Mouse (Mus musculus) forebrain, postnatal 0 days (tissue): ENCODE data around the gene Camk1g. TPM values are rescaled to one million over a fixed set of nuclear protein-coding genes. Genes with fewer than 3 reads are reported as not detected.

ENCODE experiments used
- ATAC-seq: fragments of 200-750 bp; cut with Nextera tagmentation; 2 replicates; pipeline ENCODE4 v1.8.0; 2017; ENCODE audit warnings: mild to moderate bottlenecking, moderate library complexity
- DNase-seq: peaks from one replicate; pipeline ENCODE4 v3.0.0-alpha.2; 2015
- H3K27ac ChIP-seq: fragments of 300-500 bp; sonication (generic); 2 replicates; pipeline ENCODE4 v1.5.1; 2014; ENCODE audit warnings: low read depth, mild to moderate bottlenecking, antibody characterized with exemption, low read length, moderate library complexity, mixed read lengths
- H3K27me3 ChIP-seq: fragments of 300-500 bp; sonication (generic); 2 replicates; pipeline ENCODE4 v1.6.1; 2014; ENCODE audit warnings: mild to moderate bottlenecking, low read length, mixed read lengths; ENCODE audit not compliant: insufficient read depth
- H3K36me3 ChIP-seq: fragments of 300-500 bp; sonication (generic); 2 replicates; pipeline ENCODE4 v1.6.1; 2014; ENCODE audit warnings: mild to moderate bottlenecking, moderate library complexity; ENCODE audit not compliant: insufficient read depth
- H3K4me1 ChIP-seq: fragments of 300-500 bp; sonication (generic); 2 replicates; pipeline ENCODE4 v1.6.1; 2014; ENCODE audit warnings: antibody characterized with exemption; ENCODE audit not compliant: insufficient read depth
- H3K4me2 ChIP-seq: fragments of 300-500 bp; sonication (generic); 2 replicates; pipeline ENCODE4 v1.6.1; 2014; ENCODE audit warnings: low read depth, mild to moderate bottlenecking, moderate library complexity
- H3K4me3 ChIP-seq: fragments of 300-500 bp; sonication (generic); 2 replicates; pipeline ENCODE4 v1.5.1; 2014; ENCODE audit warnings: low read depth, low read length, mixed read lengths
- H3K9ac ChIP-seq: fragments of 300-500 bp; sonication (generic); 2 replicates; pipeline ENCODE4 v1.6.1; 2014; ENCODE audit warnings: mild to moderate bottlenecking
- H3K9me3 ChIP-seq: fragments of 300-500 bp; sonication (generic); 2 replicates; pipeline ENCODE4 v1.6.1; 2016; ENCODE audit warnings: low read length
- CTCF ChIP-seq: sonication (generic); IDR thresholded peaks from 2 replicates; pipeline ENCODE4 v1.5.1; 2016; ENCODE audit warnings: antibody characterized with exemption, control low read depth, low read depth
- WGBS: fragments of 180-500 bp; shearing (Covaris S2); extraction: QIAGEN DNeasy Blood & Tissue Kit; methylation state at CpG from one replicate; pipeline ENCODE4 v1.1.7; 2014; 5-methylcytosine and 5-hydroxymethylcytosine counted together
- polyA plus RNA-seq: library from polyadenylated mRNA; unstranded; fragments of >200 nt; fragmentation: Nextera tagmentation; extraction: Ambion mirVana; gene quantifications from 2 replicates; pipeline ENCODE4 v1.2.1, GENCODE M21; 2015
- total RNA-seq: library from RNA; depleted of rRNA; stranded (reverse); fragments of >200 nt; gene quantifications from 2 replicates; pipeline ENCODE4 v1.2.3, GENCODE M21; 2014

The Camk1g gene
- total and polyA plus RNA-seq, 2 experiments from 2014 or later = 46.0 to 56.1 TPM

- no peaks in the 10 kb centered on the region for H3K4me1 ChIP-seq
- H3K4me3 ChIP-seq = no peak overlapping the region
- WGBS = 13% methylated on average over 2 of the region's 2 CpGs
- no peak overlapping the region for H3K4me2 ChIP-seq
- peaks cover 24% of the 10 kb centered on the region for H3K36me3 ChIP-seq
- no peaks in the 10 kb centered on the region for H3K27me3 ChIP-seq
- TF ChIP-seq CTCF = no peak
- H3K9me3 ChIP-seq = no peaks in the 10 kb centered on the region
- no peak overlapping the region for H3K27ac ChIP-seq
- DNase-seq (no peak), ATAC-seq (peak; percentile 34; the same call in 1 of the 2 replicates)
- H3K9ac ChIP-seq = no peak overlapping the region
Measured at GRCm38 (mm10) chr1:193344976-193345375, 25.1 kb downstream of the Camk1g start.

DNA sequence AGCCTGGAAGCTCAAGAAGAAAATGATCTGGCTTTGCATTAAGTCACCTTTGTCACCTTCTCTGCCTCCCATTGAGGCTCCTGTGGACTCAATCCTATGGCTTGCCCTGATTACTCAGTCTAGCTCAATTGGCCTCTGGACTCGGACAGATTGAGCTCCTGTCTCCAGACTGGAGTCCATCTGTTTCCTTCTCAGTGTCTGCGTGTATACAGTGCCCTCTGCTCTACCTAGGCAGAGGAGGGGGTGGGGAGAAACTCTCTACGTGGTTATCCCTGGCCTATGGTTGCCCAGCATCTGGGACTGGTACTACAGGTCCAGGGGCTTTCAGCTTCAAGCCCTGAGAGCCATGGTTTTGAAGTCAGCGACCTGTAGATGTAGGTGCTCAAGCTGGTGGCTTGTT, 26.2 kb downstream of the Camk1g start:
- ATAC-seq (no peak), DNase-seq (no peak)
- no peak overlapping the region for H3K4me3 ChIP-seq
- no peaks in the 10 kb centered on the region for H3K27me3 ChIP-seq
- no peak overlapping the region for H3K27ac ChIP-seq
- peaks cover 4% of the 10 kb centered on the region; the same call in 1 of the 2 replicates for H3K4me1 ChIP-seq
- no peak overlapping the region for H3K4me2 ChIP-seq
- H3K9ac ChIP-seq = no peak overlapping the region
- peaks cover 14% of the 10 kb centered on the region for H3K36me3 ChIP-seq
- TF ChIP-seq CTCF = no peak
- H3K9me3 ChIP-seq = no peaks in the 10 kb centered on the region
- WGBS = 66% methylated on average over 4 of the region's 4 CpGs

DNA sequence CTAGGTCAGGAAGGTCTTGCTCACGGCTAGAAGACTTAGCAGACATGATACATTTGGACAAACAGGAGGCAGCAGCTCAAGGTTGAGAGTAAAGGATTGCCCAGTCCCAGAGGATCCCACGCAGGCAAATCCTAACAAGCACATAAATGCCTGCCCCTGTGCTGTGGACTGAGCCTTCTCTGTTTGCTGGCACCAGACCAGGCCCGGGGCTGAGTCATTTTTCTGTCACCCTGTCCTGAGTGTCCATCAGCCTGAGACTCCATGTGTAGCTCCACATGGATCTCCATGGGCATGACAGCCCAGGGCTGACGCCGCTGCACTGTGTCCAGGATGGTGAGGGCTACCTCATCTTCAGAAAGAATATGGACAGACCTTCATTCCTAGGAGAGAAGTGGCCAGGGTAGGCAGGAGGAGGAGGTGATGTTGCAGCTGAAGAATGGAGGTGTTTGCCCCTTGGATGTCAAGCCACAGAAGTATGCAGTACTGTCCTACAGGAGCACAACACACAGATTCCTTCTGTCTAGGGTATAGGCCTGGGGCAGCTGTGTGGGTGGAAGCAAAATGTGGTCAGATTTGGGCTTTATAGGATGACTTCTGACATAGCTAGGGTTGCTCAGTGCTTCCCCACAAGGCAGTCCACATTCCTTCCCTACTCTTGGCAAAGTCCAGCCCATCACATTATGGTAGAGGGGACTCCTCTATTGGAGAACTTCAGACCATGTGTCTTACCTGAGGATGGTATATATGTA, 27.7 kb downstream of the Camk1g start:
- no peaks in the 10 kb centered on the region for H3K9me3 ChIP-seq
- WGBS = 92% methylated on average over 5 of the region's 5 CpGs
- no peak for TF ChIP-seq CTCF
- no peak overlapping the region for H3K9ac ChIP-seq
- H3K27ac ChIP-seq = no peak overlapping the region
- peaks cover 13% of the 10 kb centered on the region for H3K36me3 ChIP-seq
- peaks cover 14% of the 10 kb centered on the region for H3K4me1 ChIP-seq
- H3K4me2 ChIP-seq = no peak overlapping the region
- DNase-seq (no peak), ATAC-seq (no peak)
- no peak overlapping the region for H3K4me3 ChIP-seq
- H3K27me3 ChIP-seq = no peaks in the 10 kb centered on the region

GRCm38 (mm10) chr1:193338363-193338995, 31.6 kb downstream of the Camk1g start:
- ATAC-seq = peak; percentile 94
- Histone ChIP-seq H3K4me2 (no peak overlapping the region), H3K27me3 (no peaks in the 10 kb centered on the region), H3K9me3 (no peaks in the 10 kb centered on the region), H3K4me3 (no peak overlapping the region), H3K9ac (0 out of 2 replicates have a peak overlapping the region, but pooled peaks have one; percentile 22), H3K4me1 (peaks cover 18% of the 10 kb centered on the region), H3K36me3 (no peaks in the 10 kb centered on the region), H3K27ac (peak overlapping the region; percentile 77)
- DNase-seq = peak; percentile 77
- 48% methylated on average over 9 of the region's 9 CpGs for WGBS
- no peak; the same call in 1 of the 2 replicates for TF ChIP-seq CTCF

GRCm38 (mm10) chr1:193337787-193338310, 32.2 kb downstream of the Camk1g start:
- Histone ChIP-seq H3K4me3 (no peak overlapping the region), H3K4me2 (no peak overlapping the region), H3K27me3 (no peaks in the 10 kb centered on the region), H3K9me3 (no peaks in the 10 kb centered on the region), H3K27ac (peak overlapping the region; percentile 72), H3K9ac (no peak overlapping the region), H3K4me1 (peaks cover 18% of the 10 kb centered on the region), H3K36me3 (no peaks in the 10 kb centered on the region)
- TF ChIP-seq CTCF = no peak
- 51% methylated on average over 4 of the region's 4 CpGs for WGBS
- DNase-seq (no peak), ATAC-seq (no peak; the same call in 1 of the 2 replicates)

DNA sequence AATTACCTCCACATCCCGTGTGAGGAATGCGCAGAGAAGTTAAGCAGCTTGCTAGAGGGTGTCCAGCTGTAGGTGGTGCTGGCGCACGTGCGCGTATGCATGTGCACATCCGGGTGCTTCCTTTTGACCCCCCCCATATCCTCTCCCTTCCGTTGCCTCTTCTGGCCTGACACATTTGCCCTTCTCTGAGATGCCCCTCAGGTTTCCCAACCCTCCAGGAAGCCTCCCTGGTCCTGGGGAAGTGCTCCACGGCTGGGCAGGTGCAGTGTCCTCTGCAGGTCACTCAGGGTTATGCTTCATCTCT, 33.1 kb downstream of the Camk1g start:
- Histone ChIP-seq H3K4me3 (no peak overlapping the region), H3K27ac (no peak overlapping the region), H3K4me2 (no peak overlapping the region), H3K9ac (no peak overlapping the region), H3K9me3 (no peaks in the 10 kb centered on the region), H3K4me1 (peaks cover 18% of the 10 kb centered on the region), H3K36me3 (no peaks in the 10 kb centered on the region), H3K27me3 (no peaks in the 10 kb centered on the region)
- TF ChIP-seq CTCF = no peak
- ATAC-seq (no peak), DNase-seq (no peak)
- WGBS = 78% methylated on average over 9 of the region's 9 CpGs
